Mouse (Mus musculus) spleen, adult 2 months (tissue): Measurements from ENCODE around the gene Hivep3.

Source experiments
- CTCF ChIP-seq: fragments of 200-500 bp; IDR thresholded peaks from 2 replicates; pipeline ENCODE4 v1.5.1; 2011; ENCODE audit warnings: mild to moderate bottlenecking, inconsistent platforms; ENCODE audit not compliant: insufficient read depth, insufficient read length, insufficient replicate concordance; ENCODE audit errors: extremely low read depth
- POLR2A ChIP-seq: fragments of 200-500 bp; IDR thresholded peaks from 2 replicates; pipeline ENCODE4 v1.6.1; 2011; ENCODE audit warnings: low read depth, low read length, inconsistent platforms

DNA sequence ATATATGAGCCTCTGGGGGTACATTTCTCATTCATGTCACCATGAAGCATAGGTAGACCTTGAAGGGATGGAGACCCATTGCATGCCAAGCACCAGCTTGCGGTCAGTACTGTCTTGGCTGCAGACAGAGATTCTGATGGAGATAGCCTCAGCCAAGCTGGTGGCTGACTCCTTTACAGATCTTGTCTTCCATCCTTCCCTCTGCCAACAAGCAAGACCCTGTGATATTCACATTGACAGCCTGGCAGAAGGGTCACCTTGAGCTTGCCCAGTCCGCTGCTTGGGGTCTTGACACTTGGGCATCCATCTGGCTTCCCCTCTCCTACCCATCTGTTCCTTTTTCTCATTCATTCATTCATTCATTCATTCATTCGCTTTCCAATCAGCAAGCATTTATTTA lies 133.5 kb downstream of the Hivep3 start:
- no peak for TF ChIP-seq CTCF
- no peak for TF ChIP-seq POLR2A
